Mouse (Mus musculus): ENCODE measurements around the gene Morf4l1. TPM values are rescaled to one million over a fixed set of nuclear protein-coding genes. Genes with fewer than 3 reads are reported as not detected.

Morf4l1 gene
- polyA plus RNA-seq, 1 experiment from 2014 or later = 283 TPM

DNA sequence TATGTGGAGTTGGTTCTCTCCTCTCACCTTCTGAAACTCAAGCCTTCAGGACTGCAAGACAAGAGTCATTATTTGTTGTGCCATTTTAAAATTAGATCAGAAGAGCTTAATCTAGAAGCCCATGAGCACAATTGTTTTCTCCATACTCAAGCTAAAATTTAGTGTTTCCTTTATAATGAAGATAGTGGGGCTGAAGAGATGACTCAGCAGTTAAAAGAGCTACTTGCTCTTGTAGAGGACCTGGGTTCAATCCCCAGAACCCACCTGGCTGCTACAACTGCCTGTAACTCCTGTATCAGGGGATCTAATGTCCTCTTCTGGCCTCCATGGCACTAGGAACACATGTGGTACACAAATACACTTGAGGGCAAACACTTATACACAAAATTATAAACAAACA is 2.7 kb upstream of the Morf4l1 start:
- Histone ChIP-seq H3K4me2 (replicated peaks; ENCODE audit: low read depth, low read length) (no peak overlapping the region), H3K9ac (replicated peaks; ENCODE audit: low read depth) (no peak overlapping the region), H3K4me3 (ENCODE audit: low read depth, low read length) (no peak overlapping the region), H3K4me1 (ENCODE audit: insufficient read depth, low read depth, low read length) (no peaks in the 10 kb centered on the region), H3K27me3 (replicated peaks; ENCODE audit: insufficient read depth, low read length) (no peaks in the 10 kb centered on the region), H3K9me3 (ENCODE audit: low read length) (no peaks in the 10 kb centered on the region), H3K27ac (ENCODE audit: low read length) (no peak overlapping the region), H3K36me3 (ENCODE audit: insufficient read depth, low read length) (no peaks in the 10 kb centered on the region)
- no peak for TF ChIP-seq CTCF (IDR thresholded peaks at IDR 0.05)
- TF ChIP-seq EP300 (IDR thresholded peaks at IDR 0.05) = no peak
- DNase-seq (ENCODE audit: low spot score) (no peak), ATAC-seq (no peak)

- ATAC-seq (no peak), DNase-seq (ENCODE audit: low spot score) (no peak)
- no peak overlapping the region for H3K9ac ChIP-seq (replicated peaks; ENCODE audit: low read depth)
- no peaks in the 10 kb centered on the region for H3K9me3 ChIP-seq (ENCODE audit: low read length)
- H3K4me2 ChIP-seq (replicated peaks; ENCODE audit: low read depth, low read length) = peak overlapping the region; percentile 57
- no peaks in the 10 kb centered on the region for H3K36me3 ChIP-seq (ENCODE audit: insufficient read depth, low read length)
- H3K4me1 ChIP-seq (ENCODE audit: insufficient read depth, low read depth, low read length) = no peaks in the 10 kb centered on the region
- H3K27me3 ChIP-seq (replicated peaks; ENCODE audit: insufficient read depth, low read length) = no peaks in the 10 kb centered on the region
- TF ChIP-seq CTCF (IDR thresholded peaks at IDR 0.05) (no peak), EP300 (IDR thresholded peaks at IDR 0.05) (no peak)
- no peak overlapping the region for H3K27ac ChIP-seq (ENCODE audit: low read length)
- peak overlapping the region; percentile 98 for H3K4me3 ChIP-seq (ENCODE audit: low read depth, low read length)
Observed at GRCm38 (mm10) chr9:90115308-90115700, 730 bp upstream of the Morf4l1 start.

DNA sequence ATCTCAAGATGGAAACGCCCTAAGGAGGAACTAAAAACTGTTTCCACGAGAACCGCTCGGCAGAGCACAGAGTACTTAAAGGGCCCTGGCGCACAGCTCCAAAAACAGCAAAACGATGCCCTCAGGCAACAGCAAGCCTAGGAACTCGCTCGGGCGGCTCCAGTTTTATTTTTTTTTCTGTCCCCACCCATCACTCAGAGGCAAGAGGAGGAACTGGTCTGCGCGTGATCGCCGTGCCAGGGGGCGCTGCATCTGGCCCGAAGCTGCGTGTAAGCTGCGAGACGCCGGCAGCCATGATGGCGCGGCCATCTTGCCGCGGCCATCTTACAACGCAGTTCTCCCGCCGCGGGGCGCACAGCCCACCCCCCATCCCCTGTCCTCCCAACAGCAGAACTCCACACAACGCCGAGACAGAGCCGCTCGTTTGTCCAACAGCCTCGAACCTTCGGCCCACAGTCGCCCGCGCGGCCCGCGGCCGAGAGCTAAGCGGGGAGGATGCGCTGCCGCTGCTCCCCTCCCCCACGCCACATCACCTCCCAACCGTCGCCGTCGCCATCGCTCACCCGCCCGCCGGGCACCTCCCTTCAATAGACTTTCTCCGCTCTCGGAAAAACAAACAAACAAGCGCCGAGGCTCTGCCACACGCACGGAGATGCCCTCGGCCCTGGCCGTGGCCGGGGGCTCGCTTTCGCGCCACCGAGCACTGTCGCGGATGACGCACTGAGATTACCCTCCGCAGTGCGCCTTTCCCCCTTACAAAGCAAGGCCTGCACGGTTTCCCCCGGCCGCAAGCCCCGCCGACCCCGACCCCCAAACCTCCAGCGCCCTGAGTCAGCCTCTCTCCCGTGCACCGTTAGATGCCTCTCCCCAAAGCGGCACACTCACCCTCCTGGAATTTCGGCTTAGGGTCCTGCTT is 665 bp downstream of the Morf4l1 start:
- no peaks in the 10 kb centered on the region for H3K36me3 ChIP-seq (ENCODE audit: insufficient read depth, low read length)
- no peaks in the 10 kb centered on the region for H3K4me1 ChIP-seq (ENCODE audit: insufficient read depth, low read depth, low read length)
- H3K27ac ChIP-seq (ENCODE audit: low read length) = peak overlapping the region; percentile 100
- H3K27me3 ChIP-seq (replicated peaks; ENCODE audit: insufficient read depth, low read length) = no peaks in the 10 kb centered on the region
- no peaks in the 10 kb centered on the region for H3K9me3 ChIP-seq (ENCODE audit: low read length)
- peak overlapping the region; percentile 60 for H3K4me2 ChIP-seq (replicated peaks; ENCODE audit: low read depth, low read length)
- WGBS = 3% methylated on average over 78 of the region's 82 CpGs
- TF ChIP-seq CTCF (IDR thresholded peaks at IDR 0.05) = peak; percentile 85
- TF ChIP-seq EP300 (IDR thresholded peaks at IDR 0.05) = 0 out of 2 replicates have a peak, but pooled peaks have one; percentile 29
- peak overlapping the region; percentile 96 for H3K9ac ChIP-seq (replicated peaks; ENCODE audit: low read depth)
- H3K4me3 ChIP-seq (ENCODE audit: low read depth, low read length) = peak overlapping the region; percentile 98
- ATAC-seq = peak; percentile 79
- DNase-seq (ENCODE audit: low spot score) = peak; percentile 95

DNA sequence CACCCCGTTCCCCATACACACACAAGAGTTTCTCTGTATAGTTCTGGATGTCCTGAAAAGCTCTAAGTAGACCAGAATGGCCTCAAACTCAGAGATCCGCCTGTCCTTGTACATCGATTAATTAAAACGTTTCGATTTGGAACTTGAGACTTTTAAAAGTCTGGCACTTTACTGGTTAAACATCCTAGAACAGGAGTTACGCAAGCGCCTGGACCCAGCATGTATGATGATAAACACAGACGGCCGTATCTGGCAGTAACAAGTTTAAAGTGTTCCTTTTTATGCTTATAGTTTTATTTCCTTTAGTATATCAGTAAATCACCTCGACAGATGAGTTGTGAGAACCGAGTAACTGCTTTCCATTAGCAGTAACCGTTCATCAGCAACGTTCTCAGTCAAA is 1.4 kb downstream of the Morf4l1 start:
- TF ChIP-seq CTCF (IDR thresholded peaks at IDR 0.05) (no peak), EP300 (IDR thresholded peaks at IDR 0.05) (no peak; the same call in 1 of the 2 replicates)

GRCm38 (mm10) chr9:90109386-90109785 is 5.2 kb downstream of the Morf4l1 start:
- no peak overlapping the region for H3K4me3 ChIP-seq (ENCODE audit: low read depth, low read length)
- H3K27me3 ChIP-seq (replicated peaks; ENCODE audit: insufficient read depth, low read length) = no peaks in the 10 kb centered on the region
- 51% methylated on average over 6 of the region's 6 CpGs for WGBS
- no peak overlapping the region for H3K27ac ChIP-seq (ENCODE audit: low read length)
- no peak overlapping the region for H3K9ac ChIP-seq (replicated peaks; ENCODE audit: low read depth)
- H3K36me3 ChIP-seq (ENCODE audit: insufficient read depth, low read length) = no peaks in the 10 kb centered on the region
- H3K4me1 ChIP-seq (ENCODE audit: insufficient read depth, low read depth, low read length) = no peaks in the 10 kb centered on the region
- ATAC-seq (no peak), DNase-seq (ENCODE audit: low spot score) (no peak)
- no peak overlapping the region for H3K4me2 ChIP-seq (replicated peaks; ENCODE audit: low read depth, low read length)
- no peaks in the 10 kb centered on the region for H3K9me3 ChIP-seq (ENCODE audit: low read length)
- TF ChIP-seq EP300 (IDR thresholded peaks at IDR 0.05) (no peak), CTCF (IDR thresholded peaks at IDR 0.05) (no peak)

More for the DNA sequence above, 1.4 kb downstream of the Morf4l1 start:
- H3K36me3 ChIP-seq (ENCODE audit: insufficient read depth, low read length) = no peaks in the 10 kb centered on the region
- peak; percentile 69 for DNase-seq (ENCODE audit: low spot score)
- no peak for ATAC-seq
- peak overlapping the region; percentile 100 for H3K27ac ChIP-seq (ENCODE audit: low read length)
- H3K27me3 ChIP-seq (replicated peaks; ENCODE audit: insufficient read depth, low read length) = no peaks in the 10 kb centered on the region
- H3K4me3 ChIP-seq (ENCODE audit: low read depth, low read length) = peak overlapping the region; percentile 98
- no peaks in the 10 kb centered on the region for H3K4me1 ChIP-seq (ENCODE audit: insufficient read depth, low read depth, low read length)
- H3K9me3 ChIP-seq (ENCODE audit: low read length) = no peaks in the 10 kb centered on the region
- H3K4me2 ChIP-seq (replicated peaks; ENCODE audit: low read depth, low read length) = peak overlapping the region; percentile 60
- under 1% methylated on average over 13 of the region's 13 CpGs for WGBS
- H3K9ac ChIP-seq (replicated peaks; ENCODE audit: low read depth) = peak overlapping the region; percentile 96

- TF ChIP-seq CTCF (IDR thresholded peaks at IDR 0.05) (no peak), EP300 (IDR thresholded peaks at IDR 0.05) (no peak)
- Histone ChIP-seq H3K27me3 (replicated peaks; ENCODE audit: insufficient read depth, low read length) (no peaks in the 10 kb centered on the region), H3K9me3 (ENCODE audit: low read length) (no peaks in the 10 kb centered on the region), H3K27ac (ENCODE audit: low read length) (no peak overlapping the region), H3K4me1 (ENCODE audit: insufficient read depth, low read depth, low read length) (no peaks in the 10 kb centered on the region), H3K36me3 (ENCODE audit: insufficient read depth, low read length) (no peaks in the 10 kb centered on the region), H3K4me3 (ENCODE audit: low read depth, low read length) (no peak overlapping the region), H3K9ac (replicated peaks; ENCODE audit: low read depth) (no peak overlapping the region), H3K4me2 (replicated peaks; ENCODE audit: low read depth, low read length) (no peak overlapping the region)
- no peak for DNase-seq (ENCODE audit: low spot score)
- ATAC-seq = no peak
Observed at GRCm38 (mm10) chr9:90108272-90108671, 6.3 kb downstream of the Morf4l1 start.

Measured in lung, postnatal 0 days (tissue).